Mouse (Mus musculus): ENCODE results near the gene P2rx4.

GRCm38 (mm10) chr5:122700837-122701212 lies 6.5 kb upstream of the P2rx4 start:
- TF ChIP-seq CTCF (IDR thresholded peaks at IDR 0.05; ENCODE audit: insufficient read depth, low read length): no peak
- TF ChIP-seq POLR2A (IDR thresholded peaks at IDR 0.05; ENCODE audit: borderline replicate concordance, extremely low read depth, low read depth, low read length): no peak
